Mouse (Mus musculus) ES-E14 (cell line): ENCODE results near the gene Clec18a. TPM values are rescaled to one million over a fixed set of nuclear protein-coding genes. Genes with fewer than 3 reads are reported as not detected.
"Not testable (repeated sequence)": the region's sequence is repeated elsewhere in the genome, so short reads cannot be mapped to it uniquely, and the experiment has no call there.

Experiments
- DNase-seq: peaks from one replicate; pipeline ENCODE4 v3.0.0-alpha.2; 2013; ENCODE audit warnings: low read depth, low spot score
- H3K27ac ChIP-seq: 2 replicates; pipeline ENCODE4 v1.5.1; 2012; ENCODE audit warnings: low read depth, mild to moderate bottlenecking, low read length, moderate library complexity, mixed read lengths; ENCODE audit not compliant: poor library complexity, insufficient read depth, severe bottlenecking
- H3K36me3 ChIP-seq: 2 replicates; pipeline ENCODE4 v1.6.1; 2012; ENCODE audit warnings: mild to moderate bottlenecking, low read length, moderate library complexity, mixed read lengths; ENCODE audit not compliant: control insufficient read depth, poor library complexity, insufficient read depth, severe bottlenecking
- H3K4me1 ChIP-seq, 2 experiments: fragments of 150-350 bp in 1 of 2; sonication (generic) in 1 of 2; 2 replicates each; pipeline ENCODE4 v1.6.1; 2012; ENCODE audit warnings: low read length in 2 of 2, mild to moderate bottlenecking in 1 of 2, mixed read lengths in 1 of 2; ENCODE audit not compliant: control insufficient read depth in 2 of 2, insufficient read depth in 2 of 2, poor library complexity in 1 of 2
- H3K4me3 ChIP-seq, 2 experiments: fragments of 150-350 bp in 1 of 2; sonication (generic) in 1 of 2; 2 replicates each; pipeline ENCODE4 v1.5.1; 2012; ENCODE audit warnings: low read length in 2 of 2, low read depth in 1 of 2, mild to moderate bottlenecking in 1 of 2, mixed read lengths in 1 of 2; ENCODE audit not compliant: insufficient read depth in 1 of 2, poor library complexity in 1 of 2, severe bottlenecking in 1 of 2
- H3K9ac ChIP-seq: 2 replicates; pipeline ENCODE4 v1.6.1; 2012; ENCODE audit warnings: low read depth, mild to moderate bottlenecking, low read length, mixed read lengths; ENCODE audit not compliant: poor library complexity, insufficient read depth, severe bottlenecking
- H3K9me3 ChIP-seq: fragments of 150-350 bp; sonication (generic); 2 replicates; pipeline ENCODE4 v1.6.1; 2012; ENCODE audit warnings: low read depth, mild to moderate bottlenecking, low read length; ENCODE audit not compliant: control insufficient read depth, insufficient read depth
- CHD2 ChIP-seq: IDR thresholded peaks from 2 replicates; pipeline ENCODE4 v1.6.1; 2014; ENCODE audit warnings: mild to moderate bottlenecking, low read depth, low read length, inconsistent platforms
- HCFC1 ChIP-seq: IDR thresholded peaks from 2 replicates; pipeline ENCODE4 v1.6.1; 2012; ENCODE audit warnings: low read length, inconsistent platforms, borderline replicate concordance; ENCODE audit not compliant: insufficient read depth
- ZC3H11A ChIP-seq: IDR thresholded peaks from 2 replicates; pipeline ENCODE4 v1.6.1; 2012; ENCODE audit warnings: low read depth, mild to moderate bottlenecking, inconsistent platforms, low read length, borderline replicate concordance
- ZNF384 ChIP-seq: IDR thresholded peaks from 2 replicates; pipeline ENCODE4 v1.6.1; 2012; ENCODE audit warnings: low read depth, low read length, inconsistent platforms
- in situ Hi-C, 2 experiments: fragments of 600-800 bp; cut with MboI; formaldehyde crosslinking; loops; one replicate each; pipeline ENCODE4 v1.15.1; 2025; ENCODE audit warnings: low sequenced_read_pairs in 2 of 2, inconsistent platforms in 1 of 2; ENCODE audit not compliant: unreplicated experiment in 2 of 2
- total RNA-seq: library from RNA; depleted of rRNA; stranded (reverse); fragments of 300-350 nt; gene quantifications from 2 replicates; pipeline ENCODE4 v1.2.3, GENCODE M21; 2012; rRNA removed

Gene Clec18a
- total RNA-seq, 1 experiment: 0.22 TPM

DNA sequence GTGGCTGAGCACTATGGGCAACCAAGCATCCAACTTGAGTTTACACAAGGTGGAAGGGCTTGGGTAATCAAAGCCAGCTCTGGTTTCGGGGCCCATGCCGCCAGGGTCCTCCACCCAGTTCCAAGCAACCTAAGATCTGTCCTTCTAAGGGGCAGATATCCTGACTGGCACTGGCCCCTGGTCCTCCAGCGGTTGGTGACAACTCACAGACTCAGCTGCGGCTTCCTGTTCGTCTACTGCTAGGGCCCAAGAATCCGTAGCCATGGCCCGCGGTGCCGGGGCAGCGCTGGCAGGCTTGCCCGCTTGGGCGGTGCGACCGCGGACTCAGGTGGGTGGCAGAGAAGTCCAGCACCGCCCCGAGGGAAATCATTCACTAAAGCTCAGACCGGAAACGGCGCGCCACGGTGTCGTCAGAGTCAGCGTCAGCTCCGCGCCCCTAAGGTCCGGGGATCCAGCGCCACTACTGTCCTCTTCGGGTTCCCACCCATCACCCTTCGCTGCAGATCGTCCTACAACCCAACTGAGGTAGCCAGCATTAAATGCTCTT lies 64.8 kb downstream of the Clec18a start:
- Histone ChIP-seq H3K27ac (no peak overlapping the region; the same call in 1 of the 2 replicates), H3K9me3 (no peaks in the 10 kb centered on the region), H3K4me3 (peak overlapping the region; percentile 84 to 87), H3K4me1 (peaks cover 0 to 3% of the 10 kb centered on the region in 2 experiments; a peak in 2 of 4 replicates), H3K36me3 (no peaks in the 10 kb centered on the region), H3K9ac (peak overlapping the region; percentile 90)
- DNase-seq: peak; percentile 53
- TF ChIP-seq ZNF384 (no peak), HCFC1 (peak; percentile 79; the same call in 1 of the 2 replicates), CHD2 (no peak), ZC3H11A (no peak)
- in situ Hi-C loops: no loop called here

DNA sequence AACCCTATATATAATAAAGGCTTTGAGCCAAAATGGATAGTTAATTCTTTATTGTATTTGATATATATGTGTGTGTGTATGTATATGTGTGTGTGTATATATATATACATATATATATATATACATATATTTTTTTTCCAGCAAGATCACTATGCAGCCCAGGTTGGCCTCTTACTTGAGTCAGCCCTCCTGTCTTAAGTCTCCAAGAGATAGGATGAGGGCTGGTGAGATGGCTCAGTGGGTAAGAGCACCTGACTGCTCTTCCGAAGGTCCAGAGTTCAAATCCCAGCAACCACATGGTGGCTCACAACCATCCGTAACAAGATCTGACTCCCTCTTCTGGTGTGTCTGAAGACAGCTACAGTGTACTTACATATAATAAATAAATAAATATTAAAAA lies 65.6 kb downstream of the Clec18a start:
- H3K4me1 ChIP-seq, H3K4me3 ChIP-seq, H3K36me3 ChIP-seq, DNase-seq, H3K9ac ChIP-seq, in situ Hi-C loops, H3K9me3 ChIP-seq, H3K27ac ChIP-seq: not testable (repeated sequence)

DNA sequence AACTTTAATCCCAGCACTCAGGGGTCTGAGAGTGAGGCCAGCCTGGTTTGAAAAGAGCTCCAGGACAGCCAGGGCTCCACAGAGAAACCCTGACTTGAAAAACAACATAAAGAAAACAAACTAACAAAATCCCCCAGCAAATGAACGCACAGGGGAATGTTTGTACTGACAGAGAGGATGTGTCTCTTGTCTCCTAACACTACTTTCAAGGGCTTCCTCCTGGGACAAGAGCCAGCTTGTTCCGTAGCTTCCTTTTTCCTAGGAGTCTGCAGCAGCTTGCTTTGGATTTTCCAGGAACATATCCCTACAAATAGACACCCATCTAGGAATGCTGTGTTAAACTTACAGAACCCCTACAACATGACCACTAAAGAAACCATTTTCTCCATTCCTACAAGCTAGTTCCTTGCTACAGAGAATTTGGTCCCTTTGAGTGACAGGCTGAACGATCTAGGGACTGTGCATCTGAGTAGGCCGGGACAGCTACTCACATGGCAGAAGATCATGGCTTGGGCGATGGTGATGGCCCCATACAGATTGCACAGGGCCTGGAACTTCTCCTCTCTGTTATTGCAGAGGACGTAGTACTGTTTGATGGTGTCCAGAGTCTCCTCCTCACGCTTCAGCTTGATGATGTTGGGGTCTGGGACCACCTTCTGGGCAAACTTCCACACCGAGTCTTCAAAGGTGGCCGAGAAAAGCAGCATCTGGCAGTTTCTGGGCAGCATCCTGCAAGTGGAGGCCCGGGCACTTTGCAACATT lies 81.8 kb downstream of the Clec18a start:
- in situ Hi-C loops, DNase-seq, H3K4me3 ChIP-seq, H3K9ac ChIP-seq, H3K9me3 ChIP-seq, H3K4me1 ChIP-seq, H3K27ac ChIP-seq: not testable (repeated sequence)
- peaks cover 14% of the 10 kb centered on the region for H3K36me3 ChIP-seq

Other genes with a start within 250 kb of the Clec18a start
- 59.4 and 64.7 TPM in 2 replicates for gene Cog4, start 245.8 kb downstream of the Clec18a start, total RNA-seq
- gene Sf3b3, start 245.6 kb downstream of the Clec18a start, total RNA-seq: 210 and 244 TPM in 2 replicates
- gene Fuk, start 189.9 kb downstream of the Clec18a start, total RNA-seq: 17.8 and 23.3 TPM in 2 replicates
- 7.5 and 12.4 TPM in 2 replicates for gene St3gal2, start 172.5 kb downstream of the Clec18a start, total RNA-seq
- gene Ddx19a, start 94.6 kb downstream of the Clec18a start, total RNA-seq: 32.6 and 35.5 TPM in 2 replicates
- gene Ddx19b, start 60.7 kb downstream of the Clec18a start, total RNA-seq: 25.3 and 30.2 TPM in 2 replicates
- gene Aars, start 59.3 kb downstream of the Clec18a start, total RNA-seq: 211 and 247 TPM in 2 replicates
- gene Exosc6, start 36.1 kb downstream of the Clec18a start, total RNA-seq: 2.6 TPM in 1 of 2 replicates, not detected in the other
- gene Pdpr, start 2.2 kb upstream of the Clec18a start, total RNA-seq: 23.6 and 25.6 TPM in 2 replicates
- gene Glg1, start 166.8 kb upstream of the Clec18a start, total RNA-seq: 87.4 and 136 TPM in 2 replicates
- 43.1 and 73.8 TPM in 2 replicates for gene Rfwd3, start 207.8 kb upstream of the Clec18a start, total RNA-seq
- 0.95 and 1.2 TPM in 2 replicates for gene Mlkl, start 245.8 kb upstream of the Clec18a start, total RNA-seq